Mouse (Mus musculus) liver, adult 2 months (tissue): ENCODE data around the gene Slc12a7. TPM values are rescaled to one million over a fixed set of nuclear protein-coding genes. Genes with fewer than 3 reads are reported as not detected.

Experiments used
- DNase-seq: peaks from one replicate; pipeline ENCODE4 v3.0.0-alpha.2; 2011; ENCODE audit warnings: low read depth, low spot score; ENCODE audit errors: extremely low read depth
- H3K27ac ChIP-seq: fragments of 200-500 bp; replicated peaks from 2 replicates; pipeline ENCODE4 v1.5.1; 2012; ENCODE audit warnings: low read depth, mild to moderate bottlenecking, control low read depth, inconsistent platforms, low read length; ENCODE audit not compliant: insufficient read depth
- H3K27me3 ChIP-seq: fragments of 200-500 bp; 2 replicates; pipeline ENCODE4 v1.6.1; 2012; ENCODE audit warnings: mild to moderate bottlenecking, moderate library complexity, low read length, inconsistent platforms; ENCODE audit not compliant: control insufficient read depth, insufficient read depth
- H3K36me3 ChIP-seq: fragments of 200-500 bp; 2 replicates; pipeline ENCODE4 v1.6.1; 2012; ENCODE audit warnings: low read length, inconsistent platforms; ENCODE audit not compliant: control insufficient read depth, insufficient read depth
- H3K4me1 ChIP-seq: fragments of 200-500 bp; 2 replicates; pipeline ENCODE4 v1.6.1; 2011; ENCODE audit warnings: low read length; ENCODE audit not compliant: control insufficient read depth, insufficient read depth
- H3K4me3 ChIP-seq: fragments of 200-500 bp; 2 replicates; pipeline ENCODE4 v1.5.1; 2011; ENCODE audit warnings: low read depth, mild to moderate bottlenecking, control low read depth, low read length, moderate library complexity; ENCODE audit not compliant: insufficient read depth
- H3K79me2 ChIP-seq: fragments of 200-500 bp; 2 replicates; pipeline ENCODE4 v1.6.1; 2012; ENCODE audit warnings: inconsistent platforms, mild to moderate bottlenecking, low read length, moderate library complexity; ENCODE audit not compliant: control insufficient read depth, insufficient read depth
- H3K9ac ChIP-seq: fragments of 200-500 bp; 2 replicates; pipeline ENCODE4 v1.6.1; 2012; ENCODE audit warnings: low read depth, mild to moderate bottlenecking, control low read depth, inconsistent platforms, low read length
- CTCF ChIP-seq: fragments of 200-500 bp; IDR thresholded peaks from 2 replicates; pipeline ENCODE4 v1.5.1; 2011; ENCODE audit warnings: low read depth, low read length, control low read depth
- POLR2A ChIP-seq: fragments of 200-500 bp; IDR thresholded peaks from 2 replicates; pipeline ENCODE4 v1.6.1; 2011; ENCODE audit warnings: low read length, control low read depth; ENCODE audit not compliant: insufficient read depth; ENCODE audit errors: extremely low read depth
- WGBS: fragments of 180-500 bp; shearing (Covaris S2); methylation state at CpG from one replicate; pipeline ENCODE4 v1.1.7; 2018; 5-methylcytosine and 5-hydroxymethylcytosine counted together
- polyA plus RNA-seq: library from polyadenylated mRNA; depleted of rRNA; stranded (reverse); fragments of >200 nt; gene quantifications from 2 replicates; pipeline ENCODE4 v1.2.3, GENCODE M21; 2012
- total RNA-seq: library from RNA; depleted of rRNA; stranded (reverse); fragments of >200 nt; gene quantifications from 2 replicates; pipeline ENCODE4 v1.2.3, GENCODE M21; 2014

The Slc12a7 gene
- total and polyA plus RNA-seq, 2 experiments, result 38.0 to 91.0 TPM

GRCm38 (mm10) chr13:73743662-73744061 lies 10.8 kb downstream of the Slc12a7 start:
- Histone ChIP-seq H3K79me2 (no peaks in the 10 kb centered on the region), H3K4me1 (no peaks in the 10 kb centered on the region), H3K9ac (no peak overlapping the region), H3K36me3 (no peaks in the 10 kb centered on the region), H3K4me3 (no peak overlapping the region), H3K27me3 (no peaks in the 10 kb centered on the region), H3K27ac (no peak overlapping the region)
- TF ChIP-seq CTCF (no peak), POLR2A (no peak)
- no peak for DNase-seq
- WGBS, result 81% methylated on average over 3 of the region's 3 CpGs

- H3K27me3 ChIP-seq, result no peaks in the 10 kb centered on the region
- H3K27ac ChIP-seq, result no peak overlapping the region
- peak; percentile 41 for DNase-seq
- no peaks in the 10 kb centered on the region for H3K36me3 ChIP-seq
- no peaks in the 10 kb centered on the region for H3K4me1 ChIP-seq
- H3K4me3 ChIP-seq, result no peak overlapping the region
- no peak overlapping the region for H3K9ac ChIP-seq
- TF ChIP-seq POLR2A (no peak), CTCF (peak; percentile 85)
- H3K79me2 ChIP-seq, result no peaks in the 10 kb centered on the region
- 53% methylated on average over 15 of the region's 15 CpGs for WGBS
Measured at GRCm38 (mm10) chr13:73748663-73749440, 16.0 kb downstream of the Slc12a7 start.

GRCm38 (mm10) chr13:73750435-73750834 lies 17.5 kb downstream of the Slc12a7 start:
- Histone ChIP-seq H3K27me3 (no peaks in the 10 kb centered on the region), H3K4me1 (peaks cover 5% of the 10 kb centered on the region; the same call in 1 of the 2 replicates), H3K4me3 (no peak overlapping the region), H3K27ac (no peak overlapping the region), H3K36me3 (no peaks in the 10 kb centered on the region), H3K79me2 (no peaks in the 10 kb centered on the region), H3K9ac (no peak overlapping the region)
- DNase-seq, result no peak
- whole genome bisulfite sequencing, result 92% methylated on average over 6 of the region's 6 CpGs
- TF ChIP-seq CTCF (no peak), POLR2A (no peak)

GRCm38 (mm10) chr13:73751284-73751683 lies 18.4 kb downstream of the Slc12a7 start:
- Histone ChIP-seq H3K79me2 (no peaks in the 10 kb centered on the region), H3K27me3 (no peaks in the 10 kb centered on the region), H3K36me3 (no peaks in the 10 kb centered on the region), H3K4me3 (no peak overlapping the region), H3K9ac (no peak overlapping the region), H3K27ac (no peak overlapping the region), H3K4me1 (peaks cover 12% of the 10 kb centered on the region)
- TF ChIP-seq POLR2A (no peak), CTCF (no peak)
- 93% methylated on average over 3 of the region's 3 CpGs for WGBS
- no peak for DNase-seq

GRCm38 (mm10) chr13:73755809-73756208 lies 22.9 kb downstream of the Slc12a7 start:
- Histone ChIP-seq H3K27me3 (no peaks in the 10 kb centered on the region), H3K79me2 (no peaks in the 10 kb centered on the region), H3K4me1 (peaks cover 23% of the 10 kb centered on the region), H3K36me3 (no peaks in the 10 kb centered on the region), H3K9ac (peak overlapping the region; percentile 6; the same call in 1 of the 2 replicates), H3K4me3 (no peak overlapping the region), H3K27ac (peak overlapping the region; percentile 89)
- TF ChIP-seq CTCF (no peak), POLR2A (no peak)
- peak; percentile 95 for DNase-seq
- WGBS, result 27% methylated on average over 3 of the region's 3 CpGs

GRCm38 (mm10) chr13:73756916-73757315 lies 24.0 kb downstream of the Slc12a7 start:
- Histone ChIP-seq H3K9ac (no peak overlapping the region), H3K36me3 (no peaks in the 10 kb centered on the region), H3K4me3 (no peak overlapping the region), H3K4me1 (peaks cover 23% of the 10 kb centered on the region), H3K27me3 (no peaks in the 10 kb centered on the region), H3K27ac (peak overlapping the region; percentile 81), H3K79me2 (no peaks in the 10 kb centered on the region)
- no peak for TF ChIP-seq POLR2A
- TF ChIP-seq CTCF, result no peak
- 21% methylated on average over 2 of the region's 2 CpGs for WGBS
- DNase-seq, result peak; percentile 97
